ENCODE assay signal across 20 mouse cellular contexts in the genomic region with DNA sequence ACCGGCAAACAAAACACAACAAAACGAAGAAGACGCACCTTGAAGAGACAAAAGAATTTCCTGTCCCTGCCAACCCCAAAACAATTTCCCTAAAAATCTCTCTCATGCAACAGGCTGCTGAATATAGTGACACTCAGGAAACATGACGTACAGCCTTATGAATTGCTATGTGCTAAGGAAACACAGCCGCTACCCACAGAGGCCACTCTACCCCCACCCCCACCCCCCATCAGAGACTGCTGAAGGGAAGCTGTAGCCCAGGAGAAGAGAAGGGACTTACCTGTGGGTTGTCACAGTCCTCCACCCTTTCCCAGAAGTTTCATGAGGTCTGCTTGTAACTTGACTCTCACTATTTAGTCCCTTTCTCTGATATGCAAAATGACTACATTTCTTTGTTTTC. TPM values are rescaled to one million over a fixed set of nuclear protein-coding genes. Genes with fewer than 3 reads are reported as not detected.
A peak's percentile ranks its signal among the peaks of the same experiment; 100 is the strongest.
DNase-seq lines count a peak whose midpoint lies in the region; ATAC-seq and TF ChIP-seq lines count a peak whose summit lies in the region.
"Had no signal": no experiment of that assay in that cellular context is flagged by ENCODE, and none has a peak within 500 bp of the region (broad histone marks: within the 10 kb centered on the region; RNA-seq: fewer than 3 reads in every experiment).

No protein-coding gene starts in this region.

- TF ChIP-seq EP300 in stomach, postnatal 0 days (optimal IDR thresholded peaks at IDR 0.05): no peak

- TF ChIP-seq CTCF in layer of hippocampus, adult 2 months (conservative IDR thresholded peaks at IDR 0.05): no peak
- no peak for TF ChIP-seq CTCF in stomach, postnatal 0 days (IDR thresholded peaks at IDR 0.05; ENCODE audit: low read depth)
- no peak for TF ChIP-seq CTCF in lung, adult 2 months (IDR thresholded peaks at IDR 0.05; ENCODE audit: insufficient read depth, low read length)

- WGBS in embryonic facial prominence, embryonic 13.5 days: 72% methylated on average over 5 of the region's 5 CpGs
- WGBS in embryonic facial prominence, embryonic 10.5 days: 75% methylated on average over 5 of the region's 5 CpGs
- WGBS in midbrain, embryonic 11.5 days: 76% methylated on average over 5 of the region's 5 CpGs
- 58% methylated on average over 5 of the region's 5 CpGs for WGBS in stomach, postnatal 0 days
- WGBS in lung, adult 2 months: 45% methylated on average over 5 of the region's 5 CpGs

- H3K27me3 ChIP-seq in embryonic facial prominence, embryonic 13.5 days: no peaks in the 10 kb centered on the region
- H3K27me3 ChIP-seq in embryonic facial prominence, embryonic 10.5 days (replicated peaks; ENCODE audit: low read depth, poor library complexity, severe bottlenecking): no peaks in the 10 kb centered on the region
- H3K27me3 ChIP-seq in midbrain, embryonic 11.5 days (ENCODE audit: control insufficient read depth, insufficient read depth, low read length): no peaks in the 10 kb centered on the region
- H3K27me3 ChIP-seq in stomach, postnatal 0 days (ENCODE audit: control insufficient read depth, insufficient read depth, low read length): no peaks in the 10 kb centered on the region
- H3K27me3 ChIP-seq: embryonic facial prominence, embryonic 12.5 days; heart, embryonic 12.5 days; hindbrain, embryonic 15.5 days had no signal

- no peak for ATAC-seq in embryonic facial prominence, embryonic 13.5 days (ENCODE audit: insufficient number of reproducible peaks, insufficient read depth, low FRiP score, low TSS enrichment, low read depth)
- ATAC-seq in hematopoietic stem cell, adult 5-6 weeks (replicated peaks in 1 of 2; ENCODE audit: insufficient read depth in 1 of 2, low FRiP score in 2 of 2, low TSS enrichment in 1 of 2, low read depth in 1 of 2, poor library complexity in 2 of 2, severe bottlenecking in 2 of 2): peak; percentile 57 to 81
- no peak for ATAC-seq in midbrain, embryonic 11.5 days (ENCODE audit: low FRiP score)
- ATAC-seq in stomach, postnatal 0 days (ENCODE audit: low FRiP score, low TSS enrichment): no peak
- ATAC-seq: CD4-positive, CD25-positive, alpha-beta regulatory T cell, adult 4 months; forebrain, postnatal 0 days; intestine, embryonic 16.5 days had no signal

- no peaks in the 10 kb centered on the region for H3K9me3 ChIP-seq in embryonic facial prominence, embryonic 13.5 days
- no peaks in the 10 kb centered on the region for H3K9me3 ChIP-seq in embryonic facial prominence, embryonic 10.5 days
- no peaks in the 10 kb centered on the region for H3K9me3 ChIP-seq in midbrain, embryonic 11.5 days (ENCODE audit: control insufficient read depth, low read length)
- no peaks in the 10 kb centered on the region for H3K9me3 ChIP-seq in stomach, postnatal 0 days (ENCODE audit: control insufficient read depth, low read length)
- H3K9me3 ChIP-seq: embryonic facial prominence, embryonic 12.5 days; heart, embryonic 12.5 days; hindbrain, embryonic 15.5 days had no signal

- peak overlapping the region; percentile 28; the same call in 1 of the 2 replicates for H3K27ac ChIP-seq in embryonic facial prominence, embryonic 13.5 days
- no peak overlapping the region for H3K27ac ChIP-seq in embryonic facial prominence, embryonic 10.5 days (replicated peaks)
- H3K27ac ChIP-seq in layer of hippocampus, adult 2 months: peak overlapping the region; percentile 68; the same call in 1 of the 2 replicates
- no peak overlapping the region for H3K27ac ChIP-seq in midbrain, embryonic 11.5 days (ENCODE audit: low read depth, low read length)
- H3K27ac ChIP-seq in stomach, postnatal 0 days (replicated peaks): no peak overlapping the region
- H3K27ac ChIP-seq: embryonic facial prominence, embryonic 12.5 days; hindbrain, embryonic 15.5 days had no signal

- no peak overlapping the region for H3K9ac ChIP-seq in embryonic facial prominence, embryonic 13.5 days
- H3K9ac ChIP-seq in midbrain, embryonic 11.5 days (ENCODE audit: low read length): no peak overlapping the region
- no peak overlapping the region for H3K9ac ChIP-seq in stomach, postnatal 0 days (ENCODE audit: low read length)
- H3K9ac ChIP-seq: embryonic facial prominence, embryonic 12.5 days; forebrain, postnatal 0 days; heart, embryonic 12.5 days; hindbrain, embryonic 15.5 days had no signal

- no peak overlapping the region for H3K4me2 ChIP-seq in embryonic facial prominence, embryonic 13.5 days
- no peak overlapping the region for H3K4me2 ChIP-seq in midbrain, embryonic 11.5 days
- no peak overlapping the region for H3K4me2 ChIP-seq in stomach, postnatal 0 days (replicated peaks; ENCODE audit: low read depth)
- H3K4me2 ChIP-seq: embryonic facial prominence, embryonic 12.5 days; heart, embryonic 12.5 days; hindbrain, embryonic 15.5 days had no signal

- H3K36me3 ChIP-seq in embryonic facial prominence, embryonic 13.5 days: no peaks in the 10 kb centered on the region
- no peaks in the 10 kb centered on the region for H3K36me3 ChIP-seq in embryonic facial prominence, embryonic 10.5 days (replicated peaks)
- H3K36me3 ChIP-seq in midbrain, embryonic 11.5 days (ENCODE audit: control insufficient read depth, insufficient read depth, low read length): no peaks in the 10 kb centered on the region
- no peaks in the 10 kb centered on the region for H3K36me3 ChIP-seq in stomach, postnatal 0 days (ENCODE audit: control insufficient read depth, insufficient read depth, low read length)
- H3K36me3 ChIP-seq: embryonic facial prominence, embryonic 12.5 days; heart, embryonic 12.5 days; hindbrain, embryonic 15.5 days had no signal

- 0 out of 2 replicates have a peak, but pooled peaks cover 3% of the 10 kb centered on the region for H3K4me1 ChIP-seq in embryonic facial prominence, embryonic 13.5 days
- peaks cover 18% of the 10 kb centered on the region for H3K4me1 ChIP-seq in embryonic facial prominence, embryonic 10.5 days
- no peaks in the 10 kb centered on the region for H3K4me1 ChIP-seq in midbrain, embryonic 11.5 days (ENCODE audit: control insufficient read depth, insufficient read depth, low read length)
- no peaks in the 10 kb centered on the region for H3K4me1 ChIP-seq in stomach, postnatal 0 days (replicated peaks; ENCODE audit: control insufficient read depth, insufficient read depth)
- H3K4me1 ChIP-seq in lung, adult 2 months (ENCODE audit: control insufficient read depth, insufficient read depth, low read length): no peaks in the 10 kb centered on the region
- H3K4me1 ChIP-seq: embryonic facial prominence, embryonic 12.5 days; hindbrain, embryonic 15.5 days had no signal

- no peak for DNase-seq in embryonic facial prominence, embryonic 10.5 days (ENCODE audit: low spot score)
- no peak for DNase-seq in layer of hippocampus, adult 2 months (ENCODE audit: low spot score in 2 of 2)
- DNase-seq in layer of hippocampus, adult 11-12 months (ENCODE audit: low spot score): no peak
- DNase-seq in midbrain, embryonic 11.5 days (ENCODE audit: low spot score, missing footprints): no peak
- no peak for DNase-seq in stomach, postnatal 0 days (ENCODE audit: low spot score)
- no peak for DNase-seq in lung, adult 2 months
- DNase-seq: adrenal gland, adult 2 months; cerebellum, adult 8-10 months; forebrain, postnatal 0 days; liver; right cerebral cortex, postnatal 4 days had no signal

- H3K4me3 ChIP-seq in embryonic facial prominence, embryonic 13.5 days: no peak overlapping the region
- H3K4me3 ChIP-seq in embryonic facial prominence, embryonic 10.5 days: no peak overlapping the region
- H3K4me3 ChIP-seq in layer of hippocampus, adult 2 months: no peak overlapping the region
- no peak overlapping the region for H3K4me3 ChIP-seq in midbrain, embryonic 11.5 days (ENCODE audit: low read depth, low read length)
- H3K4me3 ChIP-seq in stomach, postnatal 0 days (ENCODE audit: low read depth, low read length): no peak overlapping the region
- no peak overlapping the region for H3K4me3 ChIP-seq in lung, adult 2 months (replicated peaks; ENCODE audit: extremely low read depth, low read depth, low read length)
- H3K4me3 ChIP-seq: embryonic facial prominence, embryonic 12.5 days; heart, embryonic 12.5 days; hindbrain, embryonic 15.5 days had no signal

- TF ChIP-seq POLR2A in lung, adult 2 months (IDR thresholded peaks at IDR 0.05; ENCODE audit: borderline replicate concordance, extremely low read depth, low read depth, low read length): no peak

RNA-seq across cellular contexts. Expression of gene Casr, which starts 30.3 kb away (rescaled TPM):
- 0.50 and 0.52 TPM in 2 replicates for polyA plus RNA-seq in embryonic facial prominence, embryonic 13.5 days (2015; fragmentation: Nextera tagmentation; extraction: Ambion mirVana)
- 0.18 and 0.26 TPM in 2 replicates for polyA plus RNA-seq in embryonic facial prominence, embryonic 10.5 days (2016; fragmentation: Nextera tagmentation; extraction: Ambion mirVana)
- 1 to 10 TPM in 1 of 2 experiments, under 1 TPM in 1; 0.49 to 1.1 TPM for total RNA-seq in layer of hippocampus, adult 2 months (2021)
- total RNA-seq in hematopoietic stem cell, adult 5-6 weeks (2017): not detected in 2 replicates
- 0.20 TPM in 1 of 2 replicates, not detected in the other for polyA plus RNA-seq in midbrain, embryonic 11.5 days (2014; fragmentation: Nextera tagmentation; extraction: Ambion mirVana)
- 0.10 TPM in 2 replicates for polyA plus RNA-seq in stomach, postnatal 0 days (2015; fragmentation: Nextera tagmentation; extraction: Ambion mirVana)
- 0.06 and 0.07 TPM in 2 replicates for polyA plus RNA-seq in lung, adult 2 months (2012; rRNA removed)
- total RNA-seq: adrenal gland, adult 2 months; heart, postnatal 25 days had no signal
- polyA plus RNA-seq: adrenal gland, adult 2 months; CD4-positive, CD25-positive, alpha-beta regulatory T cell, adult 4 months; intestine, embryonic 16.5 days; liver, embryonic 16.5 days had no signal

Comparison
In these comparisons a context has a peak if more than half of its experiments do, and no peak if none do; other contexts are left out.
1. H3K27ac ChIP-seq: peak in embryonic facial prominence, embryonic 13.5 days (single experiment) and layer of hippocampus, adult 2 months (single experiment); none in embryonic facial prominence, embryonic 10.5 days (single experiment), midbrain, embryonic 11.5 days (single experiment) and stomach, postnatal 0 days (single experiment).
2. ATAC-seq: peak in hematopoietic stem cell, adult 5-6 weeks (2 of 2); none in embryonic facial prominence, embryonic 13.5 days (single experiment), midbrain, embryonic 11.5 days (single experiment) and stomach, postnatal 0 days (single experiment).